Mouse (Mus musculus) frontal cortex, postnatal 25 days (tissue): ENCODE results near the gene Pik3ca.
A peak's percentile ranks its signal among the peaks of the same experiment; 100 is the strongest.

Experiments used
- DNase-seq, 2 experiments: peaks; one replicate each; pipeline ENCODE4 v3.0.0; 2022; ENCODE audit warnings: low spot score in 2 of 2

Pik3ca gene

DNA sequence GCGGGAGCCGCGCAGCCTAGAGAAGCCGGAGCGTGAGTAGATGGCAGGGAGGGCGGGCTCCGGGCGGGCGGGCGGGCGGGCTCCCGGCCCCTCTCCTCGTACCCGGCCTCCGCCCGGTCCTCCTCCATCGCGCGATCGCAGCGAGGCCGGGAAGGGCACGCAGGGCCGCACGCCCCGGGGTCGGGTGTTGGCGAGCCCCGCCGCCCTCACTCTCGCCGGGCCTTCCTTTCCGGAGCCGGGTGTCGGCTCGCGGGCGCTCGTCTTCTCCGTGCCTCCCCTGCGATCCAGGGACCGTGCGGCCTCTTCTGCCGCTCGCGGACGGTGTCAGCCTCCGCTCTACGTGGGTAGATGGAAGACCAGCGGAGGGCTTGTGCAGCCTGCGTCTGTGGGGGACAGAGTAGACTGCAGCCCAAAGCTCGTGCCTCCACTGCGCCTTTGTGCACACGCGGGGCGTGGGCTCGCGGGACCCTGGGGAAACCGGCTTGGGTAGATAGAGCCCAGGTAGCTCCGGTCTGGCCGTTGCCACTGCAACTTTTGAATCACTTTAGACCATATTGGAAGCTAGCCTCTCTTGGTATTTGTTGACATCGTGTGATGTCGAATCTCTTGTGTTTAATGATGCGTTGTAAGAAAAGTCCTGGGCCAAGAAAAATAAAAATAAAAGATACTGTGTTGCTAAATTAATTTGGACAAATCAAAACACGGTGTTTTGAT is at the start of gene Pik3ca:
Pik3ca (plus strand) TSS at position 211 of the 714 bp plus-strand sequence.
- peak; percentile 42 to 44 for DNase-seq

DNA sequence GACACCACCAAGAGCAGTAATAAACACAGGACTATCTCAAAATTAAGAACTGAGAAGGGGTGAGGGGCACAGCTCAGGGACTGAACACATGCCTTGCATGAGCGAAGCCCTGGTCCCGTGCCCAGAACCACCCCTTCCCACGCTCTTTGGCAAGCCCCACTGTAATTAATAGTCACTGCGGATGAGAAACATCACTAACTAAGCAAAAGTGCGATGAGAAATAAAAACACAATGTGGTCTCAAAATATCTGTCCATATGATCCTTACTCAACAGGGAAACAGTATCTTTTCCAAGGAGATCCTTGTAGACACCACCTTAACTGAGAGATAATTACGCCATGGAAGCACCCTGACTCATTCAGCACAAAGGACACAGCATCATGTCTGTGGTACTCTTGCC is 49.6 kb upstream of the Pik3ca start:
- no peak for DNase-seq

DNA sequence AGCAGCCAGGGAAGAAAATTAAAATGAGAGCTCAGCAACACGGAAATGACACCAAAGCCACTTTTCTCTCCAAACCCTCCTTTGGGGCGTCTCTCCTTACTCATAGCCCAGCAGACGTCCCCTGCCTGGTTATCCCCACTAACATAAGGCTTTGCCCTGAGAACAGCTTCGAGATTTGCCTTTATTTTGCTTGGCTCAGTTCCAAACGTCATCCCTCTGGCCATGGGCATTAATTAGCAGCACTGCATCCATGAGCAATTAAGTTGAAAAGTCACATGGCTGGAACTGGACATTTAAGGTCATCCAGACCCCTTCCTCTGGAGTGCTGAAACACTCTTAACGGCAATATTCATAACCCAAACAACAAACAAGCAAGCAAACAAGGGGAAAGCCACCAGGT is 36.2 kb upstream of the Pik3ca start:
- no peak for DNase-seq

DNA sequence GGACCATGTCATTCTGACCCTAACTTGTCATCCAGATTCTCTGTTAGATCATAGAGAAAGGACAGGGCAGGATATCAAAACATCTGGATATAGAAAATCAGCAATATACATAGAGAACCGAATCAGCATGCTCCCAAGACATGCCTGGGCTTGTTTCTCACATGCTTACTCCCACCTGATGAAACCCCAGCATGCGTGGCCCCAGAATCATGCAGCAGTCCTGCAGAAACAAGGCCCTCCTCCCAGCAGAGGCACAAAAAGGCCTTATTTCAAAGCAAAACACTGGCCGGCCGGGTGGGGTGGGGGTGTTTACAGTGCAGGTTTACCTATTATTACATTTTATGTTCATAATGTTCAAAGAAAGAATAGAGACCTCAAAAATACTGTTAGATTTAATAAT is 33.3 kb upstream of the Pik3ca start:
- no peak for DNase-seq

DNA sequence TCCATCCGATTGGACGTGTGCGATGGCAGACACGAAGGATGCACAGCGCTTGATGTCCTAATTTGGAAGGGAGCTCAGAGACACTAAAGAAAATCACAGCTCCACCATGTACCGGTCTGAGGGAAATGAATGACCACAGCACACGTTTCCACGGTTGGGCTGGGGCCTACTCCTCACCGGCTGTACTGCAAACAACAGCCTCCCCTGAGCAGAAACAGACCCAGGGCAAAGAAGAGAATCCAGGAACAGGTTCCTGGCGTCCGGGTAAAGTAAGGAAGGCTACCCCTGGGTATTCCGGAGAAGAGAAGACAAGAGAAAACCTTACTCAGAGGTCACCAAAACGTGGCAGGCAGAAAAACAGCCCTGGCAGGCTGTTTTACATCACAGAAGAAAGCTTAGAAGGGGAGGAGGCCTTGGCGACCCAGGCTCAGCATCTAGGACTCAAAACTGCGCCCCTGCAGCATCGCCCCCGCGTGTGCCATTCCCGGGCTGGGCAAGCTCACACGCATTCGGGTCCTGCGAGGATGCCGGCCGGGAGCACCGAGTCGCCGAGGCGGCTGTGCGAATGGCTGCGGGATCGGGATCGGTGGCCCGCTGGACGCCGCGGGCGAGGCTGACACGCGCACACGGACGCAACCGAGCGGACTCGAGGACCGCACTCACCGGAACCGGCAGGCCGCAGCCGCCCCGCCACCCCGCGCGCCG is 32.5 kb upstream of the Pik3ca start:
- peak in 1 of 2 experiments; percentile 31 for DNase-seq

DNA sequence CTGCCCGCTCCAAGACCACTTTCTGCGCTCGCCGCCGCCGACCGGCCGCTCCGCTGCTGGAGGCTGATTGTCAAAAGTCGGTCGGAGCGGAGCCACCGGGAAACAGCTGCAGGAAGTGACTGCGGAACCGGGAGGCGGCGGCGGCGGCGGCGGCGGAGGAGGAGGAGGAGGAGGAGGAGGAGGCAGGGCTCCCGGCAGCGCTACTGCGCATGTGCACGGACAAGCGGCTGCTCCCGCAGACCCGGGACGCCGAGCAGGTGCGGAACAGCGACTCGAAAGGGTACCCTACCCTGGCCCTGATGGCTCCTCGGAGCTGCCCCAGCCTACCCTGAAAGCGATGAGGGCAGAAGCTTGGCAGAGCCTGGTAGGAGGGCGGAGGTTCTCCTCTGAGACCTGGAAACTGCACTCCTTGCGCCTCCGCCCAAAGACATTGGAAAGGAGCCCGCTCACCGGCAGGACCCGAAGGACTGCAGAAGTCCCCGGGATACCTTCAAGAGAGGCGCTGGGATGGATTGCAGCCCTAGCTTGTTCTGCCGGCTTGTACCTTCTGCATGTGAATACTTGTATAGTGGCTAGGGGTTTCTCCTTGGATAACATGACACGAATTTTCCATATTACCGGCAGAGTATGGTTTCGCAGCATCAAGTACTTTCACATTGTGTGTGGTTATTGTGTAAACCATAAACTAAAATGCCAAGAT is 31.8 kb upstream of the Pik3ca start, which contains the start of gene Zmat3:
Zmat3 (minus strand) TSS at position 469 of the 700 bp plus-strand sequence.
- DNase-seq = peak; percentile 52 to 72

DNA sequence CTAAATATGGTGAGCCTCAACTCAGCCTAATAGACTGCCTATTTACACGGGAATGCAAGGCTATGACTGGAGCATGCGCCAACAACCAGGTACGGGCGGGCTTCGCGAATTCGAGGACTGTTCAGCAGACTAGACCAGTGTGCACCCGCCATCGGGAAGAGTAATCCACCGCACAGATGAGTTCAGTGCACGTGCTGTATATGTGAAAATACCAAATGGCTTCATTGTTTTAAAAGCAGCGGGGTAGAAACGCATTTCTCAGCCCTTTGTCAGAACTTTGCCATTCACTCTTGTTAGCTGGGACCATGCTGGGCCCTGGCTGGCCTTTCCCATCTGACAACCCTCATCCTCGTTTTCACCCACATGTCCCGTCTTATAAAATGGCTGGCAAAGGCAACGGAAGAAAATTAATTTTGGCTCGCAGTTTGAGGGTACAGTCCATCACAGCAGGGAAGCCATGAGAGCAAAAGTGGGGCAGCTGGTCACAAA is 31.2 kb upstream of the Pik3ca start:
- no peak for DNase-seq

DNA sequence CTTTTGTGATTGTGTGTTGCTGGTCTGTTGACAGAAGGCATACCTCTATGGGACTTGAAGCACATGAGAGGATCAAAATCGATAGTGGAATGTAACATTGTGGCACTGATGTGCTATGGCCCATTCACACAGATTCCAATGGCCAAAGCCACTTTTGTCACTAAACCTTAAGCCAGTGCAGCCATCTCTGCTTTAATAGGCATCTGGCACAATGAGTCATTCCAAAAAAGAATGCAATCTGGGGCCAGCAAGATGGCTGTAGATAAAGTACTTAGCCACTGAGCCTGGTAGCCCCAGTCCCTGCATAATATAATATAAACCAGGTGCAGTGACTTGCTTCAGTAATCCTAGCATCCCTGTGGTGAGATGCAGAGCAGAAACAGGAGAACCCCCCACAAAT is 30.0 kb upstream of the Pik3ca start:
- no peak for DNase-seq

DNA sequence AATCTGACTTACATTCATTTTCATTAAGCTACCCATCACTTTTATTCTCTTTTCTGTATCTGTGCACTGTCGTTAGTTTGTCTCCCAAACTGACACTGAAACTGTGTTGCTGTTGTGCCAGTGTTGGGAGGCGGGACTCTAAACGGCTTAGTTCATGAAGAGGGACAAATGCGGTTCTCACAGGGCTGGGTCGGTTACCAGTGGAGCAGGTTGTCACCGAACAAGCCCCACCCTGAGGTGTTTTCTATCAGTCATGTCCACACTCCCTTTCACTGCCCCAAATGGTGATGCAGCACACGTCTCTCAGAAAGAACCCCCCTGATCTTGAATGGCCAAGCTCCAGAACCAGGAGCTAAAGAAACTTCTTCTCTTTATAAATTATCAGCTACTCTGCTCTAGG is 25.5 kb upstream of the Pik3ca start:
- DNase-seq = no peak

DNA sequence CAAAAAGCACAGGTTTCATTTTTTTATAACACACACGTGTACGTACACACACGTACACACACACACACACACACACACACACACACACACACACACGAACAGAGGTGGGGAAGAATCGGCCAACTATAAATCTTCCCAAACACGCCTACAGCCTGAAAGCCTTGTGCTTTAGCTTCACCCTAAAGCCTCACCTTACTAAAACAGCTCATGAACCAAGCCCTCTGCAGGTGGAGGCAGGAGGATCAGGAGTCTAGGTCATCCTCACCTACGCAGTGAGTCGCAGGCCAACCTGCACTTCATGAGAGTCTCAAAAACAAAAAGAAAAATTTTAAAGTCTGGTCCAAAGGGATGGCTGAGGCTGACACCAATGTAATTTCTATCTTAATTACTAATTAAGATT is 25.0 kb upstream of the Pik3ca start:
- no peak for DNase-seq

DNA sequence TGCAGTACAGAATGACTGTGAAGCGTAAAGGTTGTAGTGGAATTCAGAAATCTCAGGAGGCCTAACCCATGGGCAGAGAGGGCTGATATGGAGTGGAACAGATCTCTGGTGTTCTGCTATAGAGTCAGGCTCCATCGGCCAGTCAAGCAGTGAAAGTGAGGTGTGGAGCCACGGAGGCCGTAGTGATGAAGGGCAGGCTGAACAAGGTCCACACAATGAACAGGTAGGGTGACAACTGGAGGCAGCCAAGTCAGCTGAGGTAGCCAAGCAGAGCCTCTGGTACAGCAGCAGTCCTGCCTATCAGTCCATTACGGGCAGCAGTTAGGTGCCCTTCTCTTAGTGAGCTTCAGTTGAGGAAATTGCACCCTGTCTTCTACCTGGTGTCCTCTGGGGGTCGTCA is 24.2 kb upstream of the Pik3ca start:
- DNase-seq = no peak

DNA sequence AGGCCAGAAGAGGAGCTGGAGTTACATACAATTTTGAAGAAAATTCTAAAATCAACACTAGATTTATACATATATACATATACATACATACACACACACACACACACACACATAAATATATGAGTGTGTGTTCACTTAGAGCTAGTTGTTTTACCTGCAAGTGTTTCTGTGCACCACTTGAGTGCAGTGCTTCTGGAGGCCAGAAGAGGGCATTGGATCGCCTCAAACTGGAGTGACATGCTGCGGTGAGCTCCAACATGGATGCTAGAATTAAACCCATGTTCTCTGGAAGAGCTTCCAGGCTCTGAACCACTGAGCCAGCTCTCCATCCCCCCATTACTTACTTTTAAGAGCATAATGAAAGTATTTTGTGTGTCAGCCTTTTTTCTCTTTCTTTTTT is 17.6 kb upstream of the Pik3ca start:
- DNase-seq = no peak

DNA sequence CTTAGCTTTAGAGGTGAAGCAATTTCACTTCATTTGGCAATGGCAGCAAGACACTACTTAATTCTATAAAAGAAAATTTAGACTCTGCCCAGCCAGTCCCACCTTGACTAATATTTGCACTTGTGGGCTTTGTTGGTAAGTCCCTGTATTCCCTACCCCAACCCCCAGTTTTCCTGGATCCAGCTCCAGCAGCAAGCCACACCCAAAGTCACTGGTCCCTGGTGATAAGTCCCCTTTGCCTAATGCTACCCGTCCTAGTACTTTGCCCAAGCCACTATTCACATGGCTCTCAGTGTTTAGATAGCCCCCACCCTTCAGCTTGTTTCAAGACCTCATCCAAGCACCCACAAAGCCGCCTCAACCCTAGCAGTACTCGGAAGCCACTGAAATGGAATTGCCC is 15.9 kb upstream of the Pik3ca start:
- DNase-seq = no peak

DNA sequence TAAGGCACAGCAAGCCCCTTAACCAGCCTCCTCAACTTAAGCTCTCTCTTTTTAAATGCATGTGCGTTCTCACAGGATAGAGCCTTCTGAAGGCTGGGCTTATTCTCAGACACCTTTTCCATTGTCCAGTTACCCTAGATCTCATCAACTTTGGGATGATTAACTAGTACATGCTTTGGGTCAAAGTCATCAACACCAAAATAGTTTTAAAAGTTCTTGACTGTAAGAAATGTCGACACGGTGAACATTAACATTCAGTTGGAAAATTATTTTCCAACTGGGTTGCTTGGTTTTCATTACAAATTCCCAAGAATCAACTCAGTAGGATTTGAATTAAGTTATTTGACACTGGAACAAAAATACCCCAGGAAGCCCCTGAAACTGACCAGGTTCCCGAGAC is 4.6 kb upstream of the Pik3ca start:
- no peak for DNase-seq

DNA sequence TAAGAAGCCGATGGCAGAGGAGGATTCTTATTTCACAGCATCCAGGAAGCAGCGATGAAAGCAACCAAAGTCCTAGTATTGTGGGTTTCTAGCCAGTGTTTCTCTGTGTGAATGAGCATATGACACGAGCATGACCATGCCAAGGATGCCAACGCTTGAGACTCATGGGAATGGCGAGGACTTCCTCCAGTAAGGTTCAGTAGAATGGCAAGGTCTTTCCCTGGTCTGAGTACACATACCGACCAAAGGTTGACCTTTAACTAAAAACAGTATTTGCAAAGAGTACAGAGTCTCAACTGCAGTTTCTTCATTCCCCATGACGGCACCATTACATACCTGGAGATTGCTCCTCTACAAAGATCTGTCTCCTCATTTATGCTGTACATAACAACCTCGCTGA is 3.5 kb upstream of the Pik3ca start:
- DNase-seq = no peak

DNA sequence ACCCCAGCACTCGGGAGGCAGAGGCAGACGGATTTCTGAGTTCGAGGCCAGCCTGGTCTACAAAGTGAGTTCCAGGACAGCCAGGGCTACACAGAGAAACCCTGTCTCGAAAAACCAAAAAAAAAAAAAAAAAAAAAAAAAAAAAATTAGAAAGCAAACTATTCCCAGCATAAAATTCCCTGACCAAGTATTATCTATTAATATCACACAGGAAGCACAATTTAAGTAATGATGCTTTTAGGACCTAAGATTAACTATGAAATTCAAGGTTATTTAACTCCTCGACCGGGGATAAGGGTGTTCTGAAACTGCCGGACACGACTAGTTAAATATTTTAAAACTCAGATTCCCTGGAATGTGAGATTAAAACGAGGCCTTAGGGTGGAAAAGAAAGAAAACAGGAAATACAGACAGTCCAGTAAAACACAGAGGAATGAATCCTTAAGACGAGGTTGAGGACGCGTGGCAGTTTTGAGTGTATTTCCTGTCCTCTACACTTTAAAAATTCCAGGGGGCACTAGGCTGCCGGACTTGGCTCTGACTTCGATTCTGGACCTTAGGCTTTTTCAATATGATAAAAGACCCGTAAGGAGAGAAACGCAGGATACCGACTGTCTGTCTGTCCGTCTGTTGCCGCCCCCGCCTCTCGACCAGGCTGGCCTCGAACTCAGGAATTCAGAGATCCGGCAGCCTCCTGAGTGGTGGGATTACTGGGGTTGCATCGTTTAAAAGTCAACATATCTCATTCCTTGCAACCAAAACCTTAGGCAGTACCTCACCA is 1.5 kb upstream of the Pik3ca start:
- no peak for DNase-seq

DNA sequence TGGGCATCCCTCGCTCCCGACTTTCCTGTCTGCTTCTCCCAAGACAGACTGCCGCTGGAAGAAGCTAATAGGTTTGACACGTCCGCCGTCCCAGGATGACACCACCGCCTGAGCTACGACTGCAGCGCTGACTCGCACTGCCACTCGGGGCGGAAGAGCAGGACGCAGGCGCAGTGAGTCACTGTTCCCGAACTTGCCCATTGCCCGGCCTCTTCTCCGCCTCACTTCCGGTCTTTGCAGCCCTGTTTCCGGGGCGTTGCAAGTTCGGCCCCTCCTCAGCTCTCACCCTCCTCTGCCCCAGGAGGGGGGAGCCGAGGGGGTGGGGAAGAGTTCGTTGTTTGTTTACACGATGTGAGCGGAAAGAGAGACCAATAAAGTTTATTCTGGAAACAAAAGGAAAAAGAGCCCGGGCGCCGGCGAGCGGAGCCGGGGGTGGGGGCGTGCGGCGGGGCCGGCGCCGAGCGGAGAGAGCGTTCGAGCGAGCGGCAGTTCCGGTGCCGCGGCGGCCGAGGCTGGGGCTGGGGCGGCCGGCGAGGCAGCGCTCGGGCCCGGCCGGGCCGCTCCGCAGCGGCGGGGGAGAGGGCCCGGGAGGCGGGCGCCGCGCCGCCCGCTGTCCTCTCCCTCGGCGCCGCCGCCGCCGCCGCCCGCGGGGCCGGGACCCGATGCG is 544 bp upstream of the Pik3ca start:
- peak; percentile 87 to 93 for DNase-seq

DNA sequence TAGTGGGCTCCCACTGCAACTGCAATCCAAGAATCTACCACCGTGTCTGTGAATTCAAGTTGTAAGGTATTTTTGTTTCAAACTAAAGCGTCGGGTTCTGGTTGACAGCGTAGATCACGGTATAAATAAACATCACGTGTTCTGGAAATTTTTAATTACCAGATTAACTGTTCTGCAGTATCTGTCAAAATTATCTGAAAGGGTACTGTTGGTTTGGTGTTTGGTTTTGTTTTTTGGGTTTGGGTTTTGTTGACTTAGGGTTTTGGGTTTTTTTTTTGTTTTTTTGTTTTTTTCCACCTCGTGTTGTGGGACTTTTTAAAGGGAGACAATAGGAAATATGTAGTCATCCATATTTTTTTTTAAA is 686 bp downstream of the Pik3ca start:
- no peak for DNase-seq

DNA sequence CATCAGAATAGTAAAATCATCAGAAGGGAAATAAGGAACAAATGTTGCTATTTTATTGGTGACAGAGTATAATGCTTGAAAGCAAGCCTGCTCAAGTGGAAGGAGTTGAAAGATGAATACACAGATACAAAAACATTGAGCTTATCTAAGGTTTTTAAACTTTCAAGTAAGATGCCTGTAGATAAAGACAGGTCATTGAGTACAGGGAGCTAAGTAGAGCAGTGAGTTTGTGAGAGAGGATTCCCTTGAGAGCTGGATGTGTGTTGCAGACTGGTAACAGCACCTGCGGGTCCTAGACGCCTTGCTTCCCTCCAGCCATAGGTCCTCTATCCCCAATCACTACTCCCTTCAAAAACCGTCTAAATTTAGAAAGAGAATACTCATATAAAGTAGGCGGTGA is 1.2 kb downstream of the Pik3ca start:
- DNase-seq = no peak

DNA sequence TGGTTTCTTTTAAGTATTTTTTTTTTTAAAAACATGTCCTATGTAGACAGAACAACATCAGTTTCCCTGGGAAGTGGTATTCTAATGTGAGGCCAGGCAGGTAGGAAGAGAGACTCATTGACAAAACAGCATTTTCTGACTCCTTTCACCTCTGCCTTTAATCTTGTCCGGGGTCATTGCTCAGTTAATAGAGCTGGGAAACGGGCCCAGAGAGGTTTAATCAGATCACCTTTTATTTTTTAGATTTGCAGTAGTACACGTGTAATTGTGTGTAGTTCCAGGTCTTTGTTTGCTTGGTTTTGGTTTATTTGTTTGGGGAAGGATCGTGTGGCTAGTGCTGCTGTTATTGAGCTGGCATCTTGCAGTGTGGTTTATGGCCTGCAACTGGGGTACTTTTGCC is 1.9 kb downstream of the Pik3ca start:
- no peak for DNase-seq

DNA sequence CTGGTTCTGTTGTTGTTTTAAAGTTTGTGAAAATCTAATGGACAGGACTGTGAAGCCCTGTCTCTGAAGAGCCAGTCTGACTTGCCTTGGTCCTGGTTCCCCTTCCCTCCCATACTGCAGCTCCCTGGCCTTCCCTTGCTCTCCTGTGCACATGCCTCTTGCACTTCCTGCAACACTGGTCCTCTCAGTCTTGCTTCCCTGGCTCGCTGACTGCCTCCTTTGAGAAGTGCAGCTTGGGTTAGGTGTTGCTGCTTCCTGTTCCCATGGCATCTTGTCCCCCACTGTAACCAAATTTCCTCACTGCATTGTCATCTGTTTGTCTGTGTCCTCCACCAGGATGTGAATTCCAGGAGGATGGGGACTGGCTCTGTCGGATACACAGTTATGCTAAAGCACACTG is 2.5 kb downstream of the Pik3ca start:
- no peak for DNase-seq
